Mouse (Mus musculus) gastrocnemius, adult 2 months (tissue): ENCODE data around the gene Cspg4. TPM values are rescaled to one million over a fixed set of nuclear protein-coding genes. Genes with fewer than 3 reads are reported as not detected.

ENCODE experiments used
- DNase-seq: peaks from one replicate; pipeline ENCODE4 v3.0.0; 2022
- H3K27ac ChIP-seq: fragments of 200-600 bp; 2 replicates; pipeline ENCODE4 v1.8.1; 2022; ENCODE audit warnings: mild to moderate bottlenecking
- H3K4me3 ChIP-seq: fragments of 200-600 bp; 2 replicates; pipeline ENCODE4 v1.8.1; 2022; ENCODE audit warnings: mild to moderate bottlenecking, moderate library complexity
- CTCF ChIP-seq: fragments of 200-600 bp; IDR thresholded peaks from 2 replicates; pipeline ENCODE4 v1.8.1; 2022; ENCODE audit warnings: antibody characterized with exemption, mild to moderate bottlenecking, moderate library complexity
- intact Hi-C: fragments of 180-260 bp; cut with DNase I; formaldehyde crosslinking; loops from one replicate; pipeline ENCODE4 v1.15.1; 2025
- total RNA-seq, 2 experiments: library from RNA; stranded (reverse); gene quantifications; 2 replicates each; pipeline ENCODE4 v1.2.3; 2021

Gene Cspg4
- total RNA-seq, 2 experiments from 2014 or later = 5.7 to 6.0 TPM

DNA sequence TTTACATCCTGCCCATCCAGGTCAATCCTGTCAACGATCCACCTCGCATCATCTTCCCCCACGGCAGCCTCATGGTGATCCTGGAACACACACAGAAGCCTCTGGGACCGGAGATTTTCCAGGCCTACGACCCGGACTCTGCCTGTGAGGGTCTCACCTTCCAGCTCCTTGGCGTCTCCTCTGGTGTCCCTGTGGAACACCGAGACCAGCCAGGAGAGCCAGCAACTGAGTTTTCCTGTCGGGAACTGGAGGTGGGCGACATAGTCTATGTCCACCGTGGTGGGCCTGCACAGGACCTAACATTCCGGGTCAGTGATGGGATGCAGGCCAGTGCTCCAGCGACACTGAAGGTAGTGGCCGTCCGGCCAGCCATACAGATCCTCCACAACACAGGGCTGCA lies 21.8 kb downstream of the Cspg4 start:
- intact Hi-C loops = no loop called here

DNA sequence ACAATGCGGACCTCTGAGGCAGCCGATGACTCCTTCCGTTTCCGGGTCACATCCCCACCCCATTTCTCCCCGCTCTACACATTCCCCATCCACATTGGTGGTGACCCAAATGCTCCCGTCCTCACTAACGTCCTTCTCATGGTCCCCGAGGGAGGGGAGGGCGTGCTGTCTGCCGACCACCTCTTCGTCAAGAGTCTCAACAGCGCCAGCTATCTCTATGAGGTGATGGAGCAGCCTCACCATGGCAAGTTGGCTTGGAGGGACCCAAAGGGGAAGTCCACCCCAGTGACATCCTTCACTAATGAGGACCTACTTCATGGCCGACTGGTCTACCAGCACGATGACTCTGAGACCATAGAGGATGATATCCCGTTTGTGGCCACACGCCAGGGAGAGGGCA lies 22.7 kb downstream of the Cspg4 start:
- Histone ChIP-seq H3K4me3 (no peak overlapping the region), H3K27ac (no peak overlapping the region)
- no peak for TF ChIP-seq CTCF
- DNase-seq = no peak
- intact Hi-C loops = no loop called here

More for the DNA sequence above, 21.8 kb downstream of the Cspg4 start:
- DNase-seq = no peak
- no peak for TF ChIP-seq CTCF
- H3K4me3 ChIP-seq = no peak overlapping the region
- no peak overlapping the region for H3K27ac ChIP-seq

DNA sequence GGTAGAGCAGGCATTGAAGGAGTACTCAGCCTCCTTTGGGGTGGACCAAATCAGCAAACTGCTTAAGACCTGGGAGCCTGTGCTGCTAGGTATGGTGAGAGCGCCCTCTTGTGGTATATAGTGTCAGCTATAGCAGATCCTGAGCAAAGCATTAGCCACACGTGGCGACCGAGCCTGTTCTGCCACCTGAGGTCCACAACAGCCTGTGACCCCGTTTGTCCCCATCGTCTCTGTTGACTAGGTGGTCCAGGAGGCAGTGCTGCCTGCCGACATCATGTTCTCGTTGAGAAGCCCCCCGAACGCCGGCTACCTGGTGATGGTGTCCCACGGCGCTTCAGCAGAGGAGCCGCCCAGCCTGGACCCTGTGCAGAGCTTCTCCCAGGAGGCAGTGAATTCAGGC lies 25.0 kb downstream of the Cspg4 start:
- Histone ChIP-seq H3K27ac (no peak overlapping the region), H3K4me3 (no peak overlapping the region)
- intact Hi-C loops = loop anchor here (1.0 to 5.0 kb wide), 5 partner anchors 37 to 332 kb away; partner anchors contain the start of genes Man2c1, Snupn and Snx33
- peak; percentile 92 for TF ChIP-seq CTCF
- peak; percentile 76 for DNase-seq

DNA sequence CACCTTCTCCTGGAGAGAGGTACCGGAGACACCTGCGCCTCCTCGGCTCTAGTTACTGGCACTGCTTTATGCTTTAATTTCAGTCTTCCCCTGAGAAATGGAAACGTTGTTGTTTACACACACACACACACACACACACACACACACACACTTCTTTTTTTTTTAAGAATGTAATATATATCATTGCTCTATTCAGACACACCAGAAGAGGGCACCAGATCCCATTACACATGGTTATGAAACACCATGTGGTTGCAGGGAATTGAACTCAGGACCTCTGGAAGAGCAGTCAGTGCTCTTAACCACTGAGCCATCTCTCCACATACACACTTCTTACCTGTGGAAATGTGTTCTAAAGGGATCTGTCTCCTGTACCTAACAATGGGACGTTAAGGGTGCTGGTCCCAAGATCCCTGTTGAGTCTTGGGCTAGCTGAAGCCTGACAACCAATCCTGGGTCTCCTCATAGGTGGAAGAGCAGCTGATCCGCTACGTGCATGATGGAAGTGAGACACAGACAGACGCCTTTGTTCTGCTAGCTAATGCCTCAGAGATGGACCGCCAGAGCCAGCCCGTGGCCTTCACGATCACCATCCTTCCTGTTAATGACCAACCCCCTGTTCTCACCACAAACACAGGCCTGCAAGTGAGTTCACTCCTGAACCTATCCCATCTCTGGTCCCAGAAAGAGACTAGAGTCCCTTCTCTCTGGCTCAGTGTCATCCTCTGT lies 25.9 kb downstream of the Cspg4 start:
- no peak for DNase-seq
- Histone ChIP-seq H3K27ac (no peak overlapping the region), H3K4me3 (no peak overlapping the region)
- intact Hi-C loops = loop anchor here (2.0 to 5.0 kb wide), 4 partner anchors 37 to 332 kb away; partner anchors contain the start of genes Man2c1, Snupn and Snx33
- no peak for TF ChIP-seq CTCF

DNA sequence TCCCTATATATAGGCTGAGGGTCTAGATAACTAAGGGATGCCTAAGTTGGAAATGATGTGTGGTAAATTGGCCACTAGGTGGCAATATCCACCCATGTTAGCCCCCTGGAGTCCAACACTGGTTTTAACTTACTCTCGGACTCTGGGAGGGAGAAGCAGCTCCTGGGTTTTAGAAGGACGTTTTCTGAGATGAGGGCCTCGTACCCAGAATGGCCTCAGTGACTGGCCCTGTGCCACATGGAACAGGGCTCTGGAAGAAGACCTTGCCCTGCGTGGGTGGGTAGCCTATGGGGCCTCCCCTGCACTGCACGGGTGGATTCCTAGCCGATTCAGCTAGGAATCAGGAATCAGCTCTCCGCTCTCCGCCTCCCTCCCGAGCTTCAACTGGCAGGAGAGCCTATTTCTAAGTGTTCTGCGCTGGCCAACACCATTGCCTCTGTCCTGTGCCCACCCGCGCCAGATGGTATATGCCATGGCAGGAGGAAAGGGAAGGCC lies 26.7 kb downstream of the Cspg4 start:
- Histone ChIP-seq H3K4me3 (peak overlapping the region; percentile 35; the same call in 1 of the 2 replicates), H3K27ac (peak overlapping the region; percentile 51)
- DNase-seq = peak; percentile 60
- TF ChIP-seq CTCF = peak; percentile 94; the same call in 1 of the 2 replicates
- intact Hi-C loops = loop anchor here (2.0 to 5.0 kb wide), 4 partner anchors 36 to 331 kb away; partner anchors contain the start of genes Man2c1, Snupn and Snx33

DNA sequence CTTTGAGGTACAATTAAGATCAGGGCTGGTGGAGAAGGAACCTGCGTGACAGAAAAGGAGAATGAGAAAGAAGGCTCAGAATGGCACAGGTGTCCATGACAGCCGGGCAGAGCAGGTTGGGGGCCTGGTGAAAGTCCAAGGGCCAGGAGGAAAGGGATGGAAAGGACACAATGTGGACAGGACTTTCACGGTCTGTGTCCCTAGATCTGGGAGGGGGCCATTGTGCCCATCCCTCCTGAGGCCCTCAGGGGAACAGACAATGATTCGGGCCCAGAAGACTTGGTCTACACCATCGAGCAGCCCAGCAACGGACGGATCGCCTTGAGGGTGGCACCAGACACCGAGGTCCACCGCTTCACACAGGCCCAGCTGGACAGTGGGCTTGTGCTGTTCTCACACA lies 27.3 kb downstream of the Cspg4 start:
- intact Hi-C loops = loop anchor here (5.0 kb wide), 2 partner anchors 35 to 330 kb away; partner anchors contain the start of gene Snx33
- no peak overlapping the region for H3K27ac ChIP-seq
- TF ChIP-seq CTCF = no peak
- no peak overlapping the region for H3K4me3 ChIP-seq
- no peak for DNase-seq

DNA sequence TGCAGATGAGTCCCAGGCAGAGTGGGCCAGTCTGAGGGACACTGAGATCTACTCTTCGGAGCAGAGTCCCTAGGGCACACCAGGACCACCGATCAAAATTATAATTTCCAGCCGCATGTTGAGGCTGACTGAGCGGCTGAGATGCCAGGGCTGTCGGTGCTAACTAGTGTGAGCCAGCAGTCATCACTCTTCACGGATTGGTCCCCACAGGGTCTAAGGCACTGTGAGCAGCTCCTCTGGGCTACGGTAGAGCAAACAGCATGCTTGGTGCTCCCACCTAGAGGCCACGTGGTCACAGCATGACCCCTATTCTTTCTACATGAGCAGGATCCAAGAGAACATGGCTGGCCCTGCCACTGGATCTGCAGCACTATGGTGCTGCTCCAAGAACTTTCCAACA lies 28.5 kb downstream of the Cspg4 start:
- DNase-seq = no peak
- intact Hi-C loops = loop anchor here (5.0 kb wide), 2 partner anchors 34 to 329 kb away; partner anchors contain the start of gene Snx33
- TF ChIP-seq CTCF = no peak
- no peak overlapping the region for H3K4me3 ChIP-seq
- H3K27ac ChIP-seq = no peak overlapping the region

DNA sequence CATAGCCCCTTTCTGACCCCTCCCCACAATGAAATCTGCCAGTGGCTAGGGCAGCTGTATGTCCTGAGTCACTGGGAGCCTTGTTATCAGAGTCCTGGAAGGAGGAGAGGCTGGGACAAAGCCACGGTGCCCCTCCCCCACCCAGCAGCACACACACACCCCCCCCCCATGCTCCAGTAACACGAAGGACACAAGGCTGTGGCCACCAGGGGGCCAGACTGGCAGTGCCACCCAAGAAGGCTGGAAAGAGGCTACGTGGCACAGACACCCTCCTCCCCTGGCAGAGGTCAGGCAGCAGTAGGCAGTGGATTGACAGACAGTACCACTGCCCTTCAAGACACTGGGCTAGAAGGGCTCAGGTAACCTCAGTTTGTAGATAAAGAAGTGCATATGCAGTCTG lies 29.2 kb downstream of the Cspg4 start:
- TF ChIP-seq CTCF = peak; percentile 34
- DNase-seq = peak; percentile 61
- H3K4me3 ChIP-seq = no peak overlapping the region
- intact Hi-C loops = loop anchor here (5.0 kb wide), 2 partner anchors 33 to 328 kb away; partner anchors contain the start of gene Snx33
- H3K27ac ChIP-seq = no peak overlapping the region

DNA sequence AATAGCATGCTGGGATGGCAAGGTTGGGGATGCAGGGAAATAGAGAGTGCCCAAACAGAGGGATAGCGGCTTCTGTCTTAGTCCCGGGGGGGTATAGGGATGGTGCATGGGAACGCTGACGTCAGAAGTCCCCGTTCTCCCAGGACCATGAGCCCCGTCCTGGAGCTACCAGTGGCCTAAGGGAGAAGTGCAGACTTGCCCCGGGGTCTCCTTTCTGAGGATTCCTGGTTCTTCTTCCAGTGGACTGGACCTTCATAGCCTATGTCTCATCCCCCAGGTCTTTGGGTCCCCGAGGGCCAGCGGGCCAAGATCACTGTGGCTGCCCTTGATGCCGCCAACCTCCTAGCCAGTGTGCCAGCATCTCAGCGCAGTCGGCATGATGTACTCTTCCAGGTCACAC lies 31.9 kb downstream of the Cspg4 start:
- no peak for DNase-seq
- Histone ChIP-seq H3K4me3 (no peak overlapping the region), H3K27ac (no peak overlapping the region)
- TF ChIP-seq CTCF = no peak
- intact Hi-C loops = no loop called here

DNA sequence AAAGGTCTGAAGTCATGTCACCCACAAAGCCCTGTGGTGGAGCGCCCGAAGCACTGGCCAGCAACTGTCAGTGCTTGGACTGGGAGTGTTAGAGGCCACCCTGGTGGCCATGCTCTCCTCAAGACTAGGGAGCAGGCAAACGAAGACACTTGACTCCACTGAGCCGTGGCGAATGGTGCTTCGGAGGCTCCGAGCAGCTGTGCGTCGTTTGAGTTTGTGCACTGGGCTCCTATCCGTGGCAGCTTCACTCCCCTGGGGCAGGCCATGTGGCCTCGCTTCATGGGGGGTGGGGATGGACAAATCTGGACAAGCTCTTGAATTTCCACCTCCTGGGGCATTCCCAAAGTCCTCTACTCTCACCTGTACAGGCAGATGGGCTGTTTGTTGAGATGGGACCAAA lies 34.6 kb downstream of the Cspg4 start:
- Histone ChIP-seq H3K4me3 (no peak overlapping the region), H3K27ac (no peak overlapping the region)
- TF ChIP-seq CTCF = no peak
- intact Hi-C loops = no loop called here
- DNase-seq = no peak

DNA sequence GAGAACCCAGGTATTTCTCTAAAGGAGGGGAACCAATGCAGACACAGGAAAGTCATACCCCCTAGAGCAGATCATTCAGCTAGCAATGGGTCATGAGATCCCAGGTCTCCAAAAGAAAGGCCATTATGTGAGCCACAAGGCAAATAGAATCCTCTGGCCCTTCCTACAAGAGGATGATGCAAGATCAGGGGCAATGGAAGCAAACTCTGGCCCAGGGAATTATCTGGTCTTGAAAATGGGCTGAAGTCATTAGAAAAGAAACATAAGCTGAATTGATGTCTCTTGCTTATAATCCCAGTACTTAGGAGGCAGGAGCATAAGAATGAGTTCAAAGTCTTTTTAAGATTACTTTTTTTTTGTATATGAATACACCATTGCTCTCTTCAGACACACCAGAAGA lies 35.2 kb downstream of the Cspg4 start:
- intact Hi-C loops = no loop called here
- no peak overlapping the region for H3K4me3 ChIP-seq
- no peak for TF ChIP-seq CTCF
- H3K27ac ChIP-seq = 0 out of 2 replicates have a peak overlapping the region, but pooled peaks have one; percentile 4
- no peak for DNase-seq

DNA sequence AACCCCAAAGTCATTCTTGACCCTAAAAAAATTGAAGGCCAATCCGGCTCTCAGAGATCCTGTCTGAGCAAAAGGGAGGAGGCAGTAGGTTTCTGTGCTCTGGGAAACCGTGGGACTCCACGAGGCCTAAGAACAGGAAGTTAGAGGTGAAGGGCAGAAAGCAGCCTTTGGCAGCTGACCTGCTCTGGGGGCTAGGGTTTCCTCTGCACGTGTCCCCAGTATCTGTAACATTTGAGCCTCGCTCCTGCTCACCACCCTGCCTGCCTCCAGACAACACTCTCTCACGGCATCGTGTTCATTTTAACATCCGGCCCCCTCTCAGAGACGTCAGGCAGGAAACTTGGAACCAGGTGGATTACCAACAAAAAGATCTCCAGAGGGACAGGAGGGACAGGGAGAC lies 35.7 kb downstream of the Cspg4 start:
- intact Hi-C loops = no loop called here
- H3K27ac ChIP-seq = peak overlapping the region; percentile 57
- no peak for DNase-seq
- H3K4me3 ChIP-seq = no peak overlapping the region
- no peak for TF ChIP-seq CTCF

DNA sequence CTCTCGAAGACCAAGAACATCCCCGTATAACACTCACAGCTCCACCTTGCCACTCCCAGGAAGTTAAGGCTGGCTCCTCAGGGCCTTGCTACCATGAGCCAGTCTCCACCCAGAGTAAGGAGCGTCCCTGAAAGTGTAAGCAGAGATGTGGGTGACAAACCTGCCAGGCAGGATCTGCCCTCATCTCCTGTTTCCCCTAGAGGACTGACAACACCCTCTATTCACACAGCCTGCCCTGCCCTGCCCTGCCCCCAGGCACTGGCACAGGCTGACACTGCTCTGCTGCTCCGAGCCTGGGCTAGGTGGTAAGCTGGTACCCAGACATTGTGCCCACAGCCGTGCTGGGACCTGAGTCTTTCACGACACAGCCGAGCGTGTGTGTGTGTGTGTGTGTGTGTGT lies 36.4 kb downstream of the Cspg4 start:
- H3K4me3 ChIP-seq = no peak overlapping the region
- peak; percentile 64 for DNase-seq
- TF ChIP-seq CTCF = no peak
- intact Hi-C loops = no loop called here
- H3K27ac ChIP-seq = peak overlapping the region; percentile 57

DNA sequence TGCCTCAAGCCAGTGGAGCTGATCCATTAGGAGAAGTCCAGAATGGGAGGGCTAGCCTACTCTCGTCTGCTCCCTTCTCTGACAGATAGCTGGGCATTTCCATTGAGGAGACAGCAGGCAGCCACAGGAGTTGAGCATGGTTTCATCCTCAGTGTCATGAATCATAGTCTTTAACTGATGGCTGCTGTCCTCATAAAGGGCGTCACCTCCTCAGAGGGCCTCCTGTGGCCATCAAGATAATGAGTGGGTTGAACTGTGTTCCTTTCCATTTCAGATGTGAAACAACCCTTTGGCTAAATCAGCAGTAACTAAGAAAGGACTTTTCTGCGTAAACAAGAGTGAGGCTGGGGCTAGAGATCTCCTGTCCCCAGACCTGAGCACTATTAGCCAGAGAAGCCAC lies 38.8 kb downstream of the Cspg4 start:
- TF ChIP-seq CTCF = no peak
- intact Hi-C loops = no loop called here

More for the DNA sequence above, 38.8 kb downstream of the Cspg4 start:
- peak; percentile 12 for DNase-seq
- H3K27ac ChIP-seq = no peak overlapping the region
- H3K4me3 ChIP-seq = no peak overlapping the region
